26 mouse cellular contexts compared by ENCODE assay signal in genomic region chr14:122917676-122918075, GRCm38 (mm10).
"Had no signal": no experiment of that assay in that cellular context is flagged by ENCODE, and none has a peak within 500 bp of the region (broad histone marks: within the 10 kb centered on the region; RNA-seq: fewer than 3 reads in every experiment).

No protein-coding gene starts in this region.

- H3K27me3 ChIP-seq: heart, embryonic 13.5 days; heart, embryonic 15.5 days; intestine, embryonic 15.5 days; limb, embryonic 13.5 days; limb, embryonic 15.5 days; liver, embryonic 12.5 days had no signal

- H3K4me2 ChIP-seq: heart, embryonic 11.5 days; heart, embryonic 13.5 days; heart, embryonic 15.5 days; hindbrain, embryonic 12.5 days; hindbrain, embryonic 14.5 days; intestine, embryonic 15.5 days; limb, embryonic 13.5 days; limb, embryonic 15.5 days; liver, embryonic 12.5 days had no signal

- H3K4me1 ChIP-seq: heart, embryonic 13.5 days; intestine, embryonic 15.5 days; limb, embryonic 13.5 days; liver, embryonic 12.5 days had no signal

- H3K9ac ChIP-seq: heart, embryonic 13.5 days; heart, embryonic 15.5 days; hindbrain, embryonic 12.5 days; hindbrain, embryonic 14.5 days; intestine, embryonic 15.5 days; limb, embryonic 13.5 days; limb, embryonic 15.5 days; liver, embryonic 12.5 days; liver, embryonic 14.5 days had no signal

- H3K27ac ChIP-seq: gastrocnemius, adult 2 months; heart, adult 2 months; heart, embryonic 13.5 days; heart, embryonic 15.5 days; hindbrain, embryonic 10.5 days; hindbrain, embryonic 12.5 days; hindbrain, embryonic 14.5 days; intestine, embryonic 15.5 days; limb, embryonic 13.5 days; limb, embryonic 15.5 days; liver, embryonic 12.5 days; liver, embryonic 14.5 days had no signal

- H3K36me3 ChIP-seq: heart, embryonic 15.5 days; intestine, embryonic 15.5 days; liver, embryonic 12.5 days had no signal

- H3K4me3 ChIP-seq: gastrocnemius, adult 2 months; heart, adult 2 months; heart, embryonic 13.5 days; heart, embryonic 15.5 days; hindbrain, embryonic 10.5 days; hindbrain, embryonic 12.5 days; intestine, embryonic 15.5 days; limb, embryonic 13.5 days; limb, embryonic 15.5 days; liver, embryonic 12.5 days had no signal

- ATAC-seq: hindbrain, embryonic 16.5 days; inflammation-experienced regulatory T-cells, adult 6 months; intestine, embryonic 15.5 days; liver, embryonic 12.5 days had no signal

- DNase-seq: gastrocnemius, adult 2 months; gastrocnemius, postnatal 10 days; gastrocnemius, postnatal 25 days; heart, adult 2 months; heart, postnatal 14 days; heart, postnatal 4 days; kidney, adult 18-20 months; kidney, adult 8-10 months; kidney, postnatal 10 days; kidney, postnatal 36 days; layer of hippocampus, adult 9-11 months; layer of hippocampus, postnatal 36 days; left cerebral cortex, postnatal 4 days had no signal

- H3K9me3 ChIP-seq: heart, embryonic 13.5 days; heart, embryonic 15.5 days; hindbrain, embryonic 10.5 days; hindbrain, embryonic 12.5 days; intestine, embryonic 15.5 days; limb, embryonic 13.5 days; limb, embryonic 15.5 days; liver, embryonic 12.5 days had no signal
